Mouse (Mus musculus) liver, adult 2 months (tissue): ENCODE data around the gene Runx2.

ENCODE experiments used
- CTCF ChIP-seq: fragments of 200-500 bp; IDR thresholded peaks from 2 replicates; pipeline ENCODE4 v1.5.1; 2011; ENCODE audit warnings: low read depth, low read length, control low read depth
- POLR2A ChIP-seq: fragments of 200-500 bp; IDR thresholded peaks from 2 replicates; pipeline ENCODE4 v1.6.1; 2011; ENCODE audit warnings: low read length, control low read depth; ENCODE audit not compliant: insufficient read depth; ENCODE audit errors: extremely low read depth

- TF ChIP-seq CTCF (no peak), POLR2A (no peak)
Observed at GRCm38 (mm10) chr17:44631577-44631976, 183.0 kb downstream of the Runx2 start.
